Mouse (Mus musculus) midbrain, embryonic 16.5 days (tissue): ENCODE results near the gene Rpa3. TPM values are rescaled to one million over a fixed set of nuclear protein-coding genes. Genes with fewer than 3 reads are reported as not detected.

Source experiments
- ATAC-seq: fragments of 200-750 bp; cut with Nextera tagmentation; 2 replicates; pipeline ENCODE4 v1.8.0; 2017; ENCODE audit warnings: moderate TSS enrichment
- H3K27ac ChIP-seq: fragments of 300-500 bp; sonication (generic); 2 replicates; pipeline ENCODE4 v1.5.1; 2014; ENCODE audit warnings: mild to moderate bottlenecking, low read length, mixed read lengths
- H3K27me3 ChIP-seq: fragments of 300-500 bp; sonication (generic); 2 replicates; pipeline ENCODE4 v1.6.1; 2014; ENCODE audit warnings: low read depth, low read length, mixed read lengths; ENCODE audit not compliant: control insufficient read depth, insufficient read depth
- H3K36me3 ChIP-seq: fragments of 300-500 bp; sonication (generic); 2 replicates; pipeline ENCODE4 v1.6.1; 2014; ENCODE audit warnings: mild to moderate bottlenecking, low read length, moderate library complexity, mixed read lengths; ENCODE audit not compliant: control insufficient read depth, insufficient read depth
- H3K4me1 ChIP-seq: fragments of 300-500 bp; sonication (generic); 2 replicates; pipeline ENCODE4 v1.6.1; 2014; ENCODE audit warnings: mild to moderate bottlenecking, low read length, mixed read lengths; ENCODE audit not compliant: control insufficient read depth, insufficient read depth
- H3K4me2 ChIP-seq: fragments of 300-500 bp; sonication (generic); 2 replicates; pipeline ENCODE4 v1.6.1; 2014; ENCODE audit warnings: mild to moderate bottlenecking, low read length, mixed read lengths
- H3K4me3 ChIP-seq: fragments of 300-500 bp; sonication (generic); 2 replicates; pipeline ENCODE4 v1.5.1; 2014; ENCODE audit warnings: low read depth, mild to moderate bottlenecking, low read length, moderate library complexity, mixed read lengths
- H3K9ac ChIP-seq: fragments of 300-500 bp; sonication (generic); 2 replicates; pipeline ENCODE4 v1.6.1; 2014; ENCODE audit warnings: low read depth, low read length, mixed read lengths
- H3K9me3 ChIP-seq: fragments of 300-500 bp; sonication (generic); replicated peaks from 2 replicates; pipeline ENCODE4 v1.6.1; 2014; ENCODE audit warnings: mild to moderate bottlenecking, low read length, mixed read lengths; ENCODE audit not compliant: control insufficient read depth, poor library complexity, severe bottlenecking
- WGBS: fragments of 180-500 bp; shearing (Covaris S2); extraction: QIAGEN DNeasy Blood & Tissue Kit; methylation state at CpG from one replicate; pipeline ENCODE4 v1.1.7; 2014; 5-methylcytosine and 5-hydroxymethylcytosine counted together
- polyA plus RNA-seq: library from polyadenylated mRNA; unstranded; fragments of >200 nt; fragmentation: Nextera tagmentation; extraction: Ambion mirVana; gene quantifications from 2 replicates; pipeline ENCODE4 v1.2.1, GENCODE M21; 2015

Rpa3 gene
- polyA plus RNA-seq, 1 experiment from 2014 or later, result 40.0 TPM

DNA sequence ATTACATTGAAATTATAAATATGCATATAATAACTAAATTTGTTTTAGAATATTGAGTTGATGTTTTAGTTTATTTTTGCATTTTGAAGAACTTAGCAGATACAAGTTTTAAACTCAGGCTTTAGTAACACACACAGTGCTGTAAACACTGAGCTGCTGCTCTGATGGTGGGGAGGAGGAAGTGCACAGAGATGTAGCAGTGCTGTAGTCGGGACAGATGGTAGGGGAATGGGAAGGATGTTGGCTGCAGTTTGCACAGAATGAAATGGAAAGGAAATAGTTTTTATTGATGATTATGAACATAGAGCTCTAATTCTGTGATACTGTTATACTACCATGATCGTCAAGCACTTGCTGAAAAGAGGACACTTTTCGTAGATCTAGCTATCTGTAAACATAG lies 31.9 kb downstream of the Rpa3 start:
- Histone ChIP-seq H3K36me3 (peaks cover under 1% of the 10 kb centered on the region), H3K4me2 (no peak overlapping the region), H3K4me1 (no peaks in the 10 kb centered on the region), H3K9ac (no peak overlapping the region), H3K27ac (no peak overlapping the region), H3K9me3 (no peaks in the 10 kb centered on the region), H3K4me3 (no peak overlapping the region), H3K27me3 (no peaks in the 10 kb centered on the region)
- WGBS, result 94% methylated on average over 3 of the region's 3 CpGs
- ATAC-seq, result no peak

DNA sequence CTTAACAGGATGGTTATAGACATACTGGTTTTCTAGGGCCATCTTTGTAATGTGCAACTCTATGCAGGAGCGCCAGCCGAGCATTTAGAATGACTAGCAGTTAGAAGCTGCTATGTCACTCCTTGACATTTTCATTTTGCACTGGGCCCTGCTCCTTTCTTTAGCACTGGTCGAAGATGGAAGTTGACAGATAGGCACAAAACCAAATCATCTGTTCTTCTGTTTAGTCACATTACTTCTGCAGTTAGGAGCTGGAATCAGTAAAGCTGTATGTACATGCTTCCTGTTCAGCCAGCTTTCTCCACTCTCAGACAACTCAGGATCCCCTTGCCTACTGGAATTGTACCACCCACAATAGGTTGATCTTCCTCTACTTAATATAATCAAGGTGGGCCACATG lies 48.3 kb downstream of the Rpa3 start:
- Histone ChIP-seq H3K4me3 (no peak overlapping the region), H3K36me3 (peaks cover 10% of the 10 kb centered on the region), H3K9me3 (no peaks in the 10 kb centered on the region), H3K4me1 (peaks cover 11% of the 10 kb centered on the region), H3K4me2 (peak overlapping the region; percentile 70), H3K27ac (no peak overlapping the region), H3K27me3 (no peaks in the 10 kb centered on the region), H3K9ac (no peak overlapping the region)
- ATAC-seq, result no peak
- 90% methylated on average over 3 of the region's 3 CpGs for WGBS

DNA sequence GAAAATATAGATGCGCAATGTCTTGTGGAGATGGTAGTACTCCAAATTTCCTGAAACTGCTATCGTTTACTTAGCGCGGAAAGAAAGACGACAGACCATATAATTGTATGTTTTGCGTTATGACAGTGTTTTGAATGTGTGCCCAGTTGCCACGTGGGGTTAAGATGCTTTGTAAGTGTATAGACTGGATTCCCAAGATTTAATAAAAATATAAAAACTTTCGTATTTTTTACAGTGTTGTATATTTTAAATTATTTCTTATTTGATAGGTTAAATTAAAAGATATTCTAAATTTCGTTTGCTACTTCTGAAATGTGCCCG lies 49.1 kb downstream of the Rpa3 start:
- Histone ChIP-seq H3K27ac (peak overlapping the region; percentile 95), H3K4me1 (peaks cover 11% of the 10 kb centered on the region), H3K4me3 (peak overlapping the region; percentile 91), H3K27me3 (no peaks in the 10 kb centered on the region), H3K9ac (peak overlapping the region; percentile 92), H3K4me2 (peak overlapping the region; percentile 70), H3K36me3 (peaks cover 6% of the 10 kb centered on the region), H3K9me3 (no peaks in the 10 kb centered on the region)
- ATAC-seq, result peak; percentile 19
- WGBS, result 10% methylated on average over 10 of the region's 10 CpGs

DNA sequence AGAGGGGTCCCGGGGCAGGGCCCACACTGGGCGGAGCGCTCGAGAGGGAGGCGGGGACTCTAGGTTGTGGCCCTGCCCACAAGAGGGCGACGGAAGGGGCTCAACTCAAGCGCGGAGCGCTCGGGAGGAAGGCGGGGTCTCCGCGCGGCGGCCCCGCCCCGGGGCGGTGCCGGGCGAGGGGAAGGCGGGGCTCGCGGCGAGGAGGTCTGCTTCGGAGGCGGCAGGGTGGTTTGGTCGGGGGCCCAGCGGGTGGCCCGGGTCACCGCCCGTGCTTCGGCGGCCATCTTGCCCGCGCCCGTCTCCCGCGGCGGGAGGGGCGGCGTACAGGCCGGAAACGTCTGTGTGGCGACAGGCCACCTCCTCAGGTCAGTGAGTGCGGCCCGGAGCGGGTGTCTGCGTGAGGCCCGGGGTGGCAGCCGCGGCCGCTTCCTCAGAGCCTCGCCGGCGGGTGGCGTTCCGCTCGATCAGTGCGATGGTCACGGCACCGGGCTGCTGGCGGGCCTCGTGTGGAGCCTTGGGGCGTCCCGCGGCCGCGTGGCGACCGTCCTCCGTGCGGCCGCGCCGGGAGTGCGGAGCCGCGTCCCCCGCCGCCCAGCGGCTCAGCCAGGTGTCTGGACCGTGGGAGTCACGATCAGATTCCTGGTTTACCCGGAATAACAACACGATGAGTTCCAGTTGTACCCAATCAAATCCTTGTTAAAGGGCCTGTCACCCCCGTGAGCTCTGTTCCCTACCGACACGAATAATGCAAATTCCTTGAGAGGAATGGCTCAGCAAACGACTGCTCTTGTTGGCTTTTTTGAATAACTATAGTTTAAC lies 49.7 kb downstream of the Rpa3 start, which contains the start of gene Mios:
Gene Mios (plus strand): TSS at position 176 of the 819 bp plus-strand sequence.
- no peaks in the 10 kb centered on the region for H3K27me3 ChIP-seq
- peak within 1 kb of the TSS; percentile 95 for H3K27ac ChIP-seq
- H3K4me2 ChIP-seq, result peak within 1 kb of the TSS; percentile 70
- H3K9ac ChIP-seq, result peak within 1 kb of the TSS; percentile 92
- H3K4me3 ChIP-seq, result peak within 1 kb of the TSS; percentile 91
- H3K36me3 ChIP-seq, result peaks cover 4% of the 10 kb centered on the region; the same call in 1 of the 2 replicates
- no peaks in the 10 kb centered on the region for H3K9me3 ChIP-seq
- under 1% methylated on average over 81 of the region's 90 CpGs for WGBS
- peaks cover 11% of the 10 kb centered on the region for H3K4me1 ChIP-seq
- ATAC-seq, result peak; percentile 98

Other genes with a start within 250 kb of the Rpa3 start
- 0.71 and 0.98 TPM in 2 replicates for gene Col28a1, start 66.6 kb downstream of the Rpa3 start, polyA plus RNA-seq
- 23.7 and 23.8 TPM in 2 replicates for gene Mios, start 50.0 kb downstream of the Rpa3 start, polyA plus RNA-seq
- 68.1 and 72.7 TPM in 2 replicates for gene Umad1, start 115 bp upstream of the Rpa3 start, polyA plus RNA-seq
- gene Gm45062, start 277 bp upstream of the Rpa3 start, polyA plus RNA-seq, result 9.6 and 12.3 TPM in 2 replicates